Mouse (Mus musculus): Measurements from ENCODE around the gene Trpm2.

DNA sequence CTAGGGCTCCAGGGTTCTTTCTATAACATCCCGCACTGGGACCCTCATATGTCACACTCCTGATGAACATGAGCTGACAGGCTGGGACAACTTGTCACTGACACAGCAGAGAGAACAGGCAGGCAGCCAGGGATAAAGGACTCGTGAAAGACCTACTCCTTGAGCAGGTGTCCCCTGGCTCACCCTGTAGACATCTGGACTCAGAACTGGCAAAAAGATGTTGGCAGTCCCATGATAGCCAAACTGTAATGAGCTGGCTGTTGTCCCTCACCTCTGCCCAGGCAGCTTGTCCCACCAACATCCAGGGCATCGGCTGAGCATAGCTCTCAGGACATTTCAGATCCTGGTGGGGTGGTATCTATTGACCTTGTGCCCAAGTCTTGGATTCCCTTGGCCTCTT, 25.3 kb upstream of the Trpm2 start:
- TF ChIP-seq CTCF (IDR thresholded peaks at IDR 0.05; ENCODE audit: low read depth) (no peak), EP300 (IDR thresholded peaks at IDR 0.05; ENCODE audit: low read depth) (no peak)
